Mouse (Mus musculus): ENCODE measurements around the gene Smco3.

DNA sequence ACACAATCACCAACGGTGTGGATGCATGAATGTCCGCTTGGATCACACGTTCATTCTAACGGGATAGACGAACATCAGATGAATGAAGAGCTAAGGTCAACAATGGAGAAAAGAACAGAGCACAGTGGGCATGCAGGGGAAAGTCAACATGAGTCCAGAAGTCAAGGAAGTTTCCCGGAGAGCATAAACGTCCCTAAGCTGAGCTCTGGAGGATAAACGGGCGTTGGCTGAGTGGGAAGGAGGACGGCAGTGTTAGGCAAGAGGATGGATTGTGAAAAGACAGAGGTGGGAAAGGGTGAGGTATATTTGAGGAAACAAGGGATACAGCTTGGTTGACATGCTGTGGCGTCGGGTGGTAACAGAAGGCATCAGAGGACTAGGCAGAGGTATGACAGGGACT is 53.1 kb downstream of the Smco3 start:
- no peak for TF ChIP-seq CHD2 (IDR thresholded peaks at IDR 0.05; ENCODE audit: low read length)
- TF ChIP-seq CTCF (IDR thresholded peaks at IDR 0.05 in 2 of 3, conservative IDR thresholded peaks at IDR 0.05 in 1 of 3; ENCODE audit: control insufficient read depth in 1 of 3, insufficient read depth in 1 of 3, low read depth in 2 of 3, low read length in 3 of 3, poor library complexity in 1 of 3, severe bottlenecking in 1 of 3): no peak
- TF ChIP-seq USF1 (IDR thresholded peaks at IDR 0.05; ENCODE audit: low read depth, low read length): no peak
- no peak for TF ChIP-seq HCFC1 (IDR thresholded peaks at IDR 0.05; ENCODE audit: low read depth, low read length)
- TF ChIP-seq TCF12 (IDR thresholded peaks at IDR 0.05; ENCODE audit: low read depth, low read length): no peak
- TF ChIP-seq GATA1 (IDR thresholded peaks at IDR 0.05; ENCODE audit: low read depth, low read length): no peak
- TF ChIP-seq BHLHE40 (IDR thresholded peaks at IDR 0.05; ENCODE audit: borderline replicate concordance, low read depth, low read length): no peak
- TF ChIP-seq EP300 (IDR thresholded peaks at IDR 0.05; ENCODE audit: low read depth in 1 of 2, low read length in 2 of 2): no peak
- no peak for TF ChIP-seq ZC3H11A (IDR thresholded peaks at IDR 0.05; ENCODE audit: low read depth, low read length)
- TF ChIP-seq UBTF (IDR thresholded peaks at IDR 0.05; ENCODE audit: borderline replicate concordance, insufficient read depth, low read depth, low read length): no peak
- TF ChIP-seq POLR2A (IDR thresholded peaks at IDR 0.05; ENCODE audit: control insufficient read depth in 1 of 2, insufficient read depth in 1 of 2, low read depth in 1 of 2, low read length in 2 of 2, poor library complexity in 1 of 2): no peak
- no peak for TF ChIP-seq ELF1 (IDR thresholded peaks at IDR 0.05; ENCODE audit: low read depth, low read length)
- no peak for TF ChIP-seq MAFK (IDR thresholded peaks at IDR 0.05; ENCODE audit: borderline replicate concordance, low read depth, low read length)

All from MEL (cell line).